ENCODE assay signal across 10 mouse cellular contexts in genomic region chr1:120082957-120083585, GRCm38 (mm10). TPM values are rescaled to one million over a fixed set of nuclear protein-coding genes. Genes with fewer than 3 reads are reported as not detected.
DNase-seq lines count a peak whose midpoint lies in the region; ATAC-seq and TF ChIP-seq lines count a peak whose summit lies in the region.
"Had no signal": no experiment of that assay in that cellular context is flagged by ENCODE, and none has a peak within 500 bp of the region (broad histone marks: within the 10 kb centered on the region; RNA-seq: fewer than 3 reads in every experiment).

No protein-coding gene starts in this region.

- no peaks in the 10 kb centered on the region for H3K9me3 ChIP-seq in intestine, embryonic 14.5 days (ENCODE audit: control insufficient read depth, low read length)
- no peaks in the 10 kb centered on the region for H3K9me3 ChIP-seq in liver, embryonic 13.5 days (replicated peaks)
- H3K9me3 ChIP-seq in stomach, embryonic 16.5 days (replicated peaks; ENCODE audit: control insufficient read depth, low read length) = no peaks in the 10 kb centered on the region
- no peaks in the 10 kb centered on the region for H3K9me3 ChIP-seq in neural tube, embryonic 15.5 days (replicated peaks)
- H3K9me3 ChIP-seq: forebrain, embryonic 10.5 days had no signal

- DNase-seq in kidney, adult 2 months = peak; percentile 35
- no peak for DNase-seq in kidney, adult 18-20 months
- DNase-seq in intestine, embryonic 14.5 days (ENCODE audit: low spot score) = peak; percentile 61
- DNase-seq in liver, embryonic 13.5 days = no peak
- no peak for DNase-seq in adrenal gland, adult 8-10 months
- no peak for DNase-seq in adipocyte (ENCODE audit: low spot score)
- DNase-seq: cerebellum, adult 11 months had no signal

- no peaks in the 10 kb centered on the region for H3K4me1 ChIP-seq in kidney, adult 2 months (ENCODE audit: control insufficient read depth, insufficient read depth, low read length)
- peaks cover 14% of the 10 kb centered on the region; the same call in 1 of the 2 replicates for H3K4me1 ChIP-seq in intestine, embryonic 14.5 days (replicated peaks; ENCODE audit: control insufficient read depth, insufficient read depth, low read length)
- H3K4me1 ChIP-seq in liver, embryonic 13.5 days (replicated peaks) = peaks cover 17% of the 10 kb centered on the region
- peaks cover 9% of the 10 kb centered on the region; the same call in 1 of the 2 replicates for H3K4me1 ChIP-seq in stomach, embryonic 16.5 days (ENCODE audit: control insufficient read depth, insufficient read depth, low read length)
- no peaks in the 10 kb centered on the region; the same call in 1 of the 2 replicates for H3K4me1 ChIP-seq in neural tube, embryonic 15.5 days

- H3K4me3 ChIP-seq in kidney, adult 2 months (ENCODE audit: insufficient read depth, low read depth, low read length) = no peak overlapping the region
- no peak overlapping the region for H3K4me3 ChIP-seq in intestine, embryonic 14.5 days (ENCODE audit: low read depth, low read length)
- no peak overlapping the region for H3K4me3 ChIP-seq in liver, embryonic 13.5 days (replicated peaks)
- H3K4me3 ChIP-seq in stomach, embryonic 16.5 days (replicated peaks; ENCODE audit: low read length) = no peak overlapping the region
- H3K4me3 ChIP-seq in neural tube, embryonic 15.5 days (replicated peaks) = no peak overlapping the region
- H3K4me3 ChIP-seq: forebrain, embryonic 10.5 days had no signal

- H3K27me3 ChIP-seq in kidney, adult 2 months (replicated peaks; ENCODE audit: control insufficient read depth, insufficient read depth, low read length) = no peaks in the 10 kb centered on the region
- no peaks in the 10 kb centered on the region for H3K27me3 ChIP-seq in intestine, embryonic 14.5 days (replicated peaks; ENCODE audit: control insufficient read depth, insufficient read depth, low read length)
- H3K27me3 ChIP-seq in liver, embryonic 13.5 days = no peaks in the 10 kb centered on the region
- H3K27me3 ChIP-seq in stomach, embryonic 16.5 days (ENCODE audit: control insufficient read depth, insufficient read depth, low read length) = no peaks in the 10 kb centered on the region
- no peaks in the 10 kb centered on the region for H3K27me3 ChIP-seq in neural tube, embryonic 15.5 days (replicated peaks)

- H3K4me2 ChIP-seq in intestine, embryonic 14.5 days (ENCODE audit: low read length) = peak overlapping the region; percentile 13; the same call in 1 of the 2 replicates
- no peak overlapping the region for H3K4me2 ChIP-seq in liver, embryonic 13.5 days
- H3K4me2 ChIP-seq in stomach, embryonic 16.5 days (ENCODE audit: low read depth, low read length) = peak overlapping the region; percentile 19; the same call in 1 of the 2 replicates
- H3K4me2 ChIP-seq in neural tube, embryonic 15.5 days = no peak overlapping the region

- 19% methylated on average over 7 of the region's 7 CpGs for WGBS in kidney, adult 2 months
- WGBS in intestine, embryonic 14.5 days = 19% methylated on average over 7 of the region's 7 CpGs
- WGBS in liver, embryonic 13.5 days (ENCODE audit: insufficient replicate concordance) = 25% methylated on average over 7 of the region's 7 CpGs
- WGBS in stomach, embryonic 16.5 days = 18% methylated on average over 7 of the region's 7 CpGs
- WGBS in neural tube, embryonic 15.5 days = 44% methylated on average over 7 of the region's 7 CpGs

- H3K9ac ChIP-seq in intestine, embryonic 14.5 days (ENCODE audit: low read length) = no peak overlapping the region
- no peak overlapping the region for H3K9ac ChIP-seq in liver, embryonic 13.5 days
- 0 out of 2 replicates have a peak overlapping the region, but pooled peaks have one; percentile 16 for H3K9ac ChIP-seq in stomach, embryonic 16.5 days (ENCODE audit: low read length)
- no peak overlapping the region for H3K9ac ChIP-seq in neural tube, embryonic 15.5 days (replicated peaks)

- H3K27ac ChIP-seq in kidney, adult 2 months (ENCODE audit: insufficient read depth, low read depth, low read length) = no peak overlapping the region
- H3K27ac ChIP-seq in intestine, embryonic 14.5 days (ENCODE audit: low read depth) = peak overlapping the region; percentile 52; the same call in 1 of the 2 replicates
- no peak overlapping the region for H3K27ac ChIP-seq in liver, embryonic 13.5 days
- H3K27ac ChIP-seq in stomach, embryonic 16.5 days (ENCODE audit: low read length) = peak overlapping the region; percentile 28; the same call in 1 of the 2 replicates
- no peak overlapping the region for H3K27ac ChIP-seq in neural tube, embryonic 15.5 days (replicated peaks)
- H3K27ac ChIP-seq: forebrain, embryonic 10.5 days had no signal

- H3K36me3 ChIP-seq in kidney, adult 2 months (ENCODE audit: control insufficient read depth, insufficient read depth, low read length) = no peaks in the 10 kb centered on the region
- H3K36me3 ChIP-seq in intestine, embryonic 14.5 days (ENCODE audit: control insufficient read depth, insufficient read depth, low read length) = no peaks in the 10 kb centered on the region
- no peaks in the 10 kb centered on the region for H3K36me3 ChIP-seq in liver, embryonic 13.5 days
- H3K36me3 ChIP-seq in stomach, embryonic 16.5 days (ENCODE audit: control insufficient read depth, insufficient read depth, low read length) = no peaks in the 10 kb centered on the region
- H3K36me3 ChIP-seq in neural tube, embryonic 15.5 days = no peaks in the 10 kb centered on the region
- H3K36me3 ChIP-seq: forebrain, embryonic 10.5 days had no signal

- no peak for TF ChIP-seq POLR2A in kidney, adult 2 months (IDR thresholded peaks at IDR 0.05; ENCODE audit: low read depth, low read length)

- ATAC-seq in intestine, embryonic 14.5 days (replicated peaks; ENCODE audit: low FRiP score, low TSS enrichment, low read depth) = peak; percentile 73
- peak; percentile 66 for ATAC-seq in liver, embryonic 13.5 days (ENCODE audit: low read depth)
- peak; percentile 82 for ATAC-seq in stomach, embryonic 16.5 days (ENCODE audit: insufficient read depth, low FRiP score)
- no peak for ATAC-seq in neural tube, embryonic 15.5 days (ENCODE audit: low FRiP score)

- TF ChIP-seq CTCF in kidney, adult 2 months (conservative IDR thresholded peaks at IDR 0.05; ENCODE audit: insufficient read depth, insufficient read length, low read depth, low read length) = no peak

RNA-seq across cellular contexts. Expression of gene Tmem37, which starts 9.2 kb away (rescaled TPM):
- 232 and 266 TPM in 2 replicates for polyA plus RNA-seq in kidney, adult 2 months (2012; rRNA removed)
- 12.4 and 17.6 TPM in 2 replicates for polyA plus RNA-seq in intestine, embryonic 14.5 days (2014; fragmentation: Nextera tagmentation; extraction: Ambion mirVana)
- polyA plus RNA-seq in liver, embryonic 13.5 days (2015; fragmentation: Nextera tagmentation; extraction: Ambion mirVana) = 46.4 and 52.5 TPM in 2 replicates
- 19.4 and 24.8 TPM in 2 replicates for polyA plus RNA-seq in stomach, embryonic 16.5 days (2015; fragmentation: Nextera tagmentation; extraction: Ambion mirVana)
- polyA plus RNA-seq in neural tube, embryonic 15.5 days (2015; fragmentation: Nextera tagmentation; extraction: Ambion mirVana) = 6.5 and 7.7 TPM in 2 replicates
- 10 to 100 TPM in 2 of 4 experiments, 1 to 10 TPM in 2; 8.7 to 21.2 (median 14.5) TPM for total RNA-seq in adrenal gland, adult 8-10 months (2022)

RNA-seq across cellular contexts. Expression of gene Dbi, which starts 37.8 kb away (rescaled TPM):
- 1,108 and 1,337 TPM in 2 replicates for polyA plus RNA-seq in kidney, adult 2 months (2012; rRNA removed)
- 752 and 816 TPM in 2 replicates for polyA plus RNA-seq in intestine, embryonic 14.5 days (2014; fragmentation: Nextera tagmentation; extraction: Ambion mirVana)
- 581 and 610 TPM in 2 replicates for polyA plus RNA-seq in liver, embryonic 13.5 days (2015; fragmentation: Nextera tagmentation; extraction: Ambion mirVana)
- 893 and 962 TPM in 2 replicates for polyA plus RNA-seq in stomach, embryonic 16.5 days (2015; fragmentation: Nextera tagmentation; extraction: Ambion mirVana)
- polyA plus RNA-seq in neural tube, embryonic 15.5 days (2015; fragmentation: Nextera tagmentation; extraction: Ambion mirVana) = 1,502 and 1,904 TPM in 2 replicates
- 100 to 1,000 TPM; 667 to 804 (median 753) TPM for total RNA-seq in adrenal gland, adult 8-10 months (2022)

RNA-seq across cellular contexts. Expression of gene 3110009E18Rik, which starts 37.9 kb away (rescaled TPM):
- 4.3 and 5.1 TPM in 2 replicates for polyA plus RNA-seq in kidney, adult 2 months (2012; rRNA removed)
- polyA plus RNA-seq in intestine, embryonic 14.5 days (2014; fragmentation: Nextera tagmentation; extraction: Ambion mirVana) = 17.3 and 21.3 TPM in 2 replicates
- polyA plus RNA-seq in liver, embryonic 13.5 days (2015; fragmentation: Nextera tagmentation; extraction: Ambion mirVana) = 12.6 and 12.7 TPM in 2 replicates
- 11.9 and 13.2 TPM in 2 replicates for polyA plus RNA-seq in stomach, embryonic 16.5 days (2015; fragmentation: Nextera tagmentation; extraction: Ambion mirVana)
- 17.3 and 17.9 TPM in 2 replicates for polyA plus RNA-seq in neural tube, embryonic 15.5 days (2015; fragmentation: Nextera tagmentation; extraction: Ambion mirVana)
- 10 to 100 TPM in 3 of 4 experiments, 1 to 10 TPM in 1; 8.8 to 14.1 (median 11.2) TPM for total RNA-seq in adrenal gland, adult 8-10 months (2022)

Comparison
In these comparisons a context has a peak if more than half of its experiments do, and no peak if none do; other contexts are left out.
1. DNase-seq: peak in kidney, adult 2 months (single experiment) and intestine, embryonic 14.5 days (single experiment); none in kidney, adult 18-20 months (single experiment), liver, embryonic 13.5 days (single experiment), adrenal gland, adult 8-10 months (single experiment) and adipocyte (single experiment).
2. H3K27ac ChIP-seq: peak in intestine, embryonic 14.5 days (single experiment) and stomach, embryonic 16.5 days (single experiment); none in kidney, adult 2 months (single experiment), liver, embryonic 13.5 days (single experiment) and neural tube, embryonic 15.5 days (single experiment).
3. H3K4me2 ChIP-seq: peak in intestine, embryonic 14.5 days (single experiment) and stomach, embryonic 16.5 days (single experiment); none in liver, embryonic 13.5 days (single experiment) and neural tube, embryonic 15.5 days (single experiment).